Comparison of ENCODE assay signal across 7 mouse cellular contexts in the genomic region with DNA sequence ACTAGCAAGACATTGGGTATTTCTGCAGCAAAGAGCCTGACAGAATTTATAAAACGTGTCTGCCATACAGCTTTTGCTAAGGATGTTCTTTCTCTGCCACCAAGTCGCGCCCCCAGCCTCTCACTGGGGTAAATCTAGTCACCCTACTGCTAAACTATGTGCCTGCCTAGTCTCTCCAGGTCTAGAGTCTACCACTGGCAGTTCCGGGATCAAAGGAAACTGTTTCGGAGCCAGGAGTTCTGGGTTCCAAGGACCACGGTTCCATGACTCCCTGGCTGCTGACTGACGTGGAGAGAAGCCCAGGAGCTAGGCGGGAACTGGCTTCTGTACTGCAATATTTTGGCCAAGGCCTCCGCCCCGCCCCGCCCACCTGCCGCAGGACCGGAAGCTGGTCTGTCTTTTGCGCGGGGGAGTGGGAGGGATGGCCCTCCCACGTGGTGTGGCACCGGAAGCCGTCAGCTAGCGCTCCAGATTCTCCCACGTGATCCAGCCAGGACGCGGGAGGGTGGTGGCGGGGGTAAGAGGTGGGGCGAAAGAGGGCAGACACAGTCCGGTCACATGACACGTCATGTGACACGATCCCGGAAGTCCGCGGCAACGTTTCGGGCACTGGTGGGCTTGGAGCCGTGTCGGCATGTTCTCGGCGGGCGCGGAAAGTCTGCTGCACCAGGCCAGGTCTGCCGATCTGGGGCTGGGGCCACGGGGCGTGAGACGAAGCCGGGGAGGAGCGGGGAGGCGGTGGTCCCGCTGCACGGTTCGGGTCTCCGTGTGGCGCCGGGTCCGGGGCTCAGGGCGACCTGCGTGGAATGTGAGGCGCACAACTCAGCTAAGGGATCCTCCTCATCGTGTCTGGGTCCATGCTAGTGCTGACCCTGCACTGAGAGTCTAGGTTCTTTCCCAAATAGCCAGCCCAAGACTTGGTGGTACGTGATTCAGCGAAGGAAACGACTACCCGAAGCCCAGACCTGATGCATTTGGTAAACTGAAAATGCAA. TPM values are rescaled to one million over a fixed set of nuclear protein-coding genes. Genes with fewer than 3 reads are reported as not detected.
DNase-seq lines count a peak whose midpoint lies in the region; ATAC-seq and TF ChIP-seq lines count a peak whose summit lies in the region.

A gene (plus strand): TSS at position 484 of the 994 bp plus-strand sequence.

- peak; percentile 77 for ATAC-seq in embryonic facial prominence, embryonic 12.5 days (ENCODE audit: insufficient number of reproducible peaks, insufficient read depth, low FRiP score, low TSS enrichment)
- peak; percentile 79 for ATAC-seq in limb, embryonic 12.5 days (ENCODE audit: insufficient number of reproducible peaks, insufficient read depth, low FRiP score, low TSS enrichment, low read depth)
- peak; percentile 88 for ATAC-seq in midbrain, embryonic 15.5 days (replicated peaks)

- DNase-seq in adrenal gland, postnatal 25 days, result peak; percentile 95
- peak; percentile 100 for DNase-seq in heart, adult 11 months
- peak; percentile 98 for DNase-seq in kidney, adult 2 months
- DNase-seq in spleen, adult 2 months (ENCODE audit: low read depth in 1 of 2, low spot score in 2 of 2), result peak; percentile 92 to 94

- no peak for TF ChIP-seq CTCF in kidney, adult 2 months (conservative IDR thresholded peaks at IDR 0.05; ENCODE audit: insufficient read depth, insufficient read length, low read depth, low read length)
- TF ChIP-seq CTCF in spleen, adult 2 months (IDR thresholded peaks at IDR 0.05; ENCODE audit: extremely low read depth, insufficient read depth, insufficient read length, insufficient replicate concordance), result no peak

- WGBS in embryonic facial prominence, embryonic 12.5 days, result 2% methylated on average over 60 of the region's 60 CpGs
- WGBS in kidney, adult 2 months, result 1% methylated on average over 60 of the region's 60 CpGs
- 2% methylated on average over 60 of the region's 60 CpGs for WGBS in limb, embryonic 12.5 days
- 2% methylated on average over 60 of the region's 60 CpGs for WGBS in midbrain, embryonic 15.5 days
- 3% methylated on average over 60 of the region's 60 CpGs for WGBS in spleen, adult 2 months

- peak within 1 kb of the TSS; percentile 83 for H3K9ac ChIP-seq in embryonic facial prominence, embryonic 12.5 days
- peak within 1 kb of the TSS; percentile 61 for H3K9ac ChIP-seq in limb, embryonic 12.5 days (replicated peaks)
- peak within 1 kb of the TSS; percentile 75 for H3K9ac ChIP-seq in midbrain, embryonic 15.5 days

- peak; percentile 52 for TF ChIP-seq POLR2A in kidney, adult 2 months (IDR thresholded peaks at IDR 0.05; ENCODE audit: low read depth, low read length)
- peak; percentile 56; the same call in 1 of the 2 replicates for TF ChIP-seq POLR2A in spleen, adult 2 months (IDR thresholded peaks at IDR 0.05; ENCODE audit: low read depth, low read length)

- H3K27ac ChIP-seq in embryonic facial prominence, embryonic 12.5 days, result peak within 1 kb of the TSS; percentile 80
- peak within 1 kb of the TSS; percentile 65 for H3K27ac ChIP-seq in kidney, adult 2 months (ENCODE audit: insufficient read depth, low read depth, low read length)
- peak within 1 kb of the TSS; percentile 79 for H3K27ac ChIP-seq in limb, embryonic 12.5 days
- H3K27ac ChIP-seq in midbrain, embryonic 15.5 days, result peak within 1 kb of the TSS; percentile 88
- peak within 1 kb of the TSS; percentile 89 for H3K27ac ChIP-seq in spleen, adult 2 months (ENCODE audit: insufficient read depth, low read length)

- H3K36me3 ChIP-seq in embryonic facial prominence, embryonic 12.5 days, result peaks cover 12% of the 10 kb centered on the region
- no peaks in the 10 kb centered on the region for H3K36me3 ChIP-seq in kidney, adult 2 months (ENCODE audit: control insufficient read depth, insufficient read depth, low read length)
- H3K36me3 ChIP-seq in limb, embryonic 12.5 days, result peaks cover 40% of the 10 kb centered on the region
- H3K36me3 ChIP-seq in midbrain, embryonic 15.5 days (replicated peaks), result 0 out of 2 replicates have a peak, but pooled peaks cover 6% of the 10 kb centered on the region
- H3K36me3 ChIP-seq in spleen, adult 2 months (ENCODE audit: control insufficient read depth, insufficient read depth, low read length), result peaks cover 10% of the 10 kb centered on the region

- no peaks in the 10 kb centered on the region for H3K9me3 ChIP-seq in embryonic facial prominence, embryonic 12.5 days
- H3K9me3 ChIP-seq in limb, embryonic 12.5 days, result no peaks in the 10 kb centered on the region
- no peaks in the 10 kb centered on the region for H3K9me3 ChIP-seq in midbrain, embryonic 15.5 days

- peak within 1 kb of the TSS; percentile 87 for H3K4me3 ChIP-seq in embryonic facial prominence, embryonic 12.5 days
- H3K4me3 ChIP-seq in kidney, adult 2 months (ENCODE audit: insufficient read depth, low read depth, low read length), result peak within 1 kb of the TSS; percentile 70
- peak within 1 kb of the TSS; percentile 83 for H3K4me3 ChIP-seq in limb, embryonic 12.5 days (replicated peaks)
- peak within 1 kb of the TSS; percentile 92 for H3K4me3 ChIP-seq in midbrain, embryonic 15.5 days
- H3K4me3 ChIP-seq in spleen, adult 2 months (ENCODE audit: extremely low read depth, insufficient read depth, insufficient read length), result peak within 1 kb of the TSS; percentile 72

- peak within 1 kb of the TSS; percentile 90 for H3K4me2 ChIP-seq in embryonic facial prominence, embryonic 12.5 days (replicated peaks)
- H3K4me2 ChIP-seq in limb, embryonic 12.5 days, result peak within 1 kb of the TSS; percentile 93
- peak within 1 kb of the TSS; percentile 93 for H3K4me2 ChIP-seq in midbrain, embryonic 15.5 days

- H3K4me1 ChIP-seq in embryonic facial prominence, embryonic 12.5 days, result peaks cover 8% of the 10 kb centered on the region; the same call in 1 of the 2 replicates
- 0 out of 2 replicates have a peak, but pooled peaks cover 7% of the 10 kb centered on the region for H3K4me1 ChIP-seq in kidney, adult 2 months (ENCODE audit: control insufficient read depth, insufficient read depth, low read length)
- peaks cover 9% of the 10 kb centered on the region for H3K4me1 ChIP-seq in limb, embryonic 12.5 days (replicated peaks)
- H3K4me1 ChIP-seq in midbrain, embryonic 15.5 days, result peaks cover 14% of the 10 kb centered on the region
- peaks cover 3% of the 10 kb centered on the region; the same call in 1 of the 2 replicates for H3K4me1 ChIP-seq in spleen, adult 2 months (ENCODE audit: control insufficient read depth, insufficient read depth, insufficient read length)

- no peaks in the 10 kb centered on the region for H3K27me3 ChIP-seq in embryonic facial prominence, embryonic 12.5 days
- H3K27me3 ChIP-seq in kidney, adult 2 months (replicated peaks; ENCODE audit: control insufficient read depth, insufficient read depth, low read length), result no peaks in the 10 kb centered on the region
- no peaks in the 10 kb centered on the region for H3K27me3 ChIP-seq in limb, embryonic 12.5 days
- H3K27me3 ChIP-seq in midbrain, embryonic 15.5 days (replicated peaks), result no peaks in the 10 kb centered on the region
- H3K27me3 ChIP-seq in spleen, adult 2 months (ENCODE audit: control insufficient read depth, insufficient read depth, low read length), result no peaks in the 10 kb centered on the region

RNA-seq across cellular contexts. Expression of the gene that starts here (rescaled TPM):
- 17.7 and 28.4 TPM in 2 replicates for total RNA-seq in adrenal gland, postnatal 25 days (2021)
- polyA plus RNA-seq in embryonic facial prominence, embryonic 12.5 days (2016; fragmentation: Nextera tagmentation; extraction: Ambion mirVana), result 10.8 and 12.4 TPM in 2 replicates
- polyA plus RNA-seq in kidney, adult 2 months (2012; rRNA removed), result 37.4 and 45.6 TPM in 2 replicates
- polyA plus RNA-seq in limb, embryonic 12.5 days (2016; fragmentation: Nextera tagmentation; extraction: Ambion mirVana), result 8.8 and 9.2 TPM in 2 replicates
- polyA plus RNA-seq in midbrain, embryonic 15.5 days (2015; fragmentation: Nextera tagmentation; extraction: Ambion mirVana), result 13.7 and 14.2 TPM in 2 replicates
- 58.4 and 74.0 TPM in 2 replicates for polyA plus RNA-seq in spleen, adult 2 months (2012; rRNA removed)

Comparison
In these comparisons a context has a peak if more than half of its experiments do, and no peak if none do; other contexts are left out.
1. Peak in every context shown above with its lines: DNase-seq, ATAC-seq, H3K4me3 ChIP-seq and H3K27ac ChIP-seq.